Mouse (Mus musculus) liver, adult 2 months (tissue): ENCODE measurements around the gene Klhdc9.

Experiments
- CTCF ChIP-seq: fragments of 200-500 bp; IDR thresholded peaks from 2 replicates; pipeline ENCODE4 v1.5.1; 2011; ENCODE audit warnings: low read depth, low read length, control low read depth
- POLR2A ChIP-seq: fragments of 200-500 bp; IDR thresholded peaks from 2 replicates; pipeline ENCODE4 v1.6.1; 2011; ENCODE audit warnings: low read length, control low read depth; ENCODE audit not compliant: insufficient read depth; ENCODE audit errors: extremely low read depth

- TF ChIP-seq POLR2A (no peak), CTCF (no peak)
Measured at GRCm38 (mm10) chr1:171330216-171330560, 30.4 kb downstream of the Klhdc9 start.
